Mouse (Mus musculus) bone marrow, adult 2 months (tissue): ENCODE data around the gene Nrxn1.
"Not testable (repeated sequence)": the region's sequence is repeated elsewhere in the genome, so short reads cannot be mapped to it uniquely, and the experiment has no call there.

ENCODE experiments used
- CTCF ChIP-seq: fragments of 200-500 bp; IDR thresholded peaks from 2 replicates; pipeline ENCODE4 v1.5.1; 2011; ENCODE audit warnings: low read length, control low read depth; ENCODE audit not compliant: control insufficient read depth, insufficient read depth
- POLR2A ChIP-seq: fragments of 200-500 bp; IDR thresholded peaks from 2 replicates; pipeline ENCODE4 v1.6.1; 2011; ENCODE audit warnings: low read depth, mild to moderate bottlenecking, control low read depth, low read length, borderline replicate concordance; ENCODE audit not compliant: control insufficient read depth

DNA sequence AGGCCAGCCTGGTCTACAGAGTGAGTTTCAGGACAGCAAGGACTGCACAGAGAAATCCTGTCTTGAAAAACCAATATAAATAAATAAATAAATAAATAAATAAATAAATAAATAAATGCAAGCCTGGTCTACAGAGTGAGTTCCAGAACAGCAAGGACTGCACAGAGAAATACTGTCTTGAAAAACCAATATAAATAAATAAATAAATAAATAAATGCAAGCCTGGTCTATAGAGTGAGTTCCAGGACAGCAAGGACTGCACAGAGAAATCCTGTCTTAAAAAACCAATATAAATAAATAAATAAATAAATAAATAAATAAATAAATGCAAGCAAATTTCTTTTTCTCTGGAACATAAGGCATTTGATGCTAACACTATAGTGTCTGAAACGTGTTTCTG lies 857.2 kb downstream of the Nrxn1 start:
- TF ChIP-seq CTCF, POLR2A: not testable (repeated sequence)
